Mouse (Mus musculus) cerebellum, adult 2 months (tissue): Measurements from ENCODE around the gene 2510009E07Rik.

ENCODE experiments used
- CTCF ChIP-seq: fragments of 200-500 bp; IDR thresholded peaks from 2 replicates; pipeline ENCODE4 v1.5.1; 2011; ENCODE audit warnings: low read depth, mild to moderate bottlenecking, control low read depth, low read length, moderate library complexity, borderline replicate concordance; ENCODE audit not compliant: insufficient read depth
- POLR2A ChIP-seq: fragments of 200-500 bp; IDR thresholded peaks from 2 replicates; pipeline ENCODE4 v1.6.1; 2011; ENCODE audit warnings: low read length, control low read depth, borderline replicate concordance; ENCODE audit not compliant: insufficient read depth

- TF ChIP-seq CTCF = no peak
- no peak for TF ChIP-seq POLR2A
Observed at GRCm38 (mm10) chr16:21695242-21695578, 745 bp upstream of the 2510009E07Rik start.
